Mouse (Mus musculus) liver, embryonic 12.5 days (tissue): Measurements from ENCODE around the gene Slc20a1. TPM values are rescaled to one million over a fixed set of nuclear protein-coding genes. Genes with fewer than 3 reads are reported as not detected.

Experiments
- polyA plus RNA-seq: library from polyadenylated mRNA; unstranded; fragments of >200 nt; fragmentation: Nextera tagmentation; extraction: Ambion mirVana; gene quantifications from 2 replicates; pipeline ENCODE4 v1.2.1, GENCODE M21; 2016

Gene Slc20a1
- polyA plus RNA-seq, 1 experiment from 2014 or later, result 78.4 TPM

Other genes with a start within 250 kb of the Slc20a1 start
- 0.65 and 0.81 TPM in 2 replicates for gene Zc3h6, start 231.4 kb upstream of the Slc20a1 start, polyA plus RNA-seq
- gene Gm10762, start 231.0 kb upstream of the Slc20a1 start, polyA plus RNA-seq, result 5.8 and 6.8 TPM in 2 replicates
- gene Vinac1, start 150.6 kb upstream of the Slc20a1 start, polyA plus RNA-seq, result 0.02 TPM in 1 of 2 replicates, not detected in the other
- gene Ttl, start 132.8 kb upstream of the Slc20a1 start, polyA plus RNA-seq, result 2.6 and 3.2 TPM in 2 replicates
- gene Polr1b, start 97.8 kb upstream of the Slc20a1 start, polyA plus RNA-seq, result 38.3 and 40.6 TPM in 2 replicates
- gene Chchd5, start 69.1 kb upstream of the Slc20a1 start, polyA plus RNA-seq, result 12.3 and 13.6 TPM in 2 replicates
- gene Ckap2l, start 98.4 kb downstream of the Slc20a1 start, polyA plus RNA-seq, result 31.6 and 36.3 TPM in 2 replicates
- 2.8 and 3.7 TPM in 2 replicates for gene Il1a, start 111.2 kb downstream of the Slc20a1 start, polyA plus RNA-seq
- 0.38 and 0.44 TPM in 2 replicates for gene Il1b, start 172.4 kb downstream of the Slc20a1 start, polyA plus RNA-seq